Mouse (Mus musculus) erythroblast, embryonic 14.5 days (primary cell): ENCODE data around the gene Gm14851. TPM values are rescaled to one million over a fixed set of nuclear protein-coding genes. Genes with fewer than 3 reads are reported as not detected.
"Not testable (repeated sequence)": the region's sequence is repeated elsewhere in the genome, so short reads cannot be mapped to it uniquely, and the experiment has no call there.

Source experiments
- H3K27me3 ChIP-seq: 2 replicates; pipeline ENCODE4 v1.6.1; 2012; ENCODE audit warnings: inconsistent platforms; ENCODE audit not compliant: control insufficient read depth
- H3K36me3 ChIP-seq: 2 replicates; pipeline ENCODE4 v1.6.1; 2012; ENCODE audit warnings: mild to moderate bottlenecking, inconsistent platforms; ENCODE audit not compliant: control insufficient read depth
- H3K4me1 ChIP-seq: 2 replicates; pipeline ENCODE4 v1.6.1; 2012; ENCODE audit warnings: inconsistent platforms; ENCODE audit not compliant: control insufficient read depth
- H3K4me3 ChIP-seq: replicated peaks from 2 replicates; pipeline ENCODE3; 2012; ENCODE audit warnings: moderate library complexity, mild to moderate bottlenecking, inconsistent platforms
- H3K9me3 ChIP-seq: 2 replicates; pipeline ENCODE4 v1.6.1; 2012; ENCODE audit warnings: low read length, inconsistent platforms, mixed read lengths; ENCODE audit not compliant: control insufficient read depth
- GATA1 ChIP-seq: IDR thresholded peaks from 2 replicates; pipeline ENCODE4 v1.6.1; 2012; ENCODE audit warnings: low read length, inconsistent platforms, mixed read lengths
- TAL1 ChIP-seq: IDR thresholded peaks from 3 replicates; pipeline ENCODE4 v1.6.1; 2012; ENCODE audit warnings: low read length, inconsistent platforms, mixed read lengths
- polyA plus RNA-seq: library from polyadenylated mRNA; stranded (reverse); fragments of >175 nt; gene quantifications from 2 replicates; pipeline ENCODE4 v1.2.3, GENCODE M21; 2012

Gm14851 gene
- polyA plus RNA-seq: not detected in 2 replicates

DNA sequence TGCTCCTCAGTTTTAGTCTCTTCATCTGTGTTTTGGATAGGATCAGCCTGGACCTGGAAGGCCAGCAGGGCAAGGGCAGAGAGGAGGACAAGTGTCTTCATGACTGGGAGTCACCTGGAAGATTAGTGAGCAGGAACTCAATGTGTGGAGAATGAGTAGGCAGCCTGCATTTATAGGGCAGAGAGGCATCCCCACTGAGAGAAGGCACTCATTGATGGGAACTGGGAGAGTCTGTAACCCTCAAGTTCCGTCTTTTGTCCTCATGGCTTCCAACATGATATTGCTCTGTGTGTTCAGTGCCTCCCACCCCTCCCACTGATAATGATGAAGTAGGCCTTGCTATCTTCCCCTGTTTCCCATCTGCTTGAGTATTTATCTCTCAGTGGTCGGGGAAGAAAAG is at the start of gene Gm14851:
TSS of gene Gm14851 (minus strand) at position 101 of the 400 bp plus-strand sequence.
- H3K4me1 ChIP-seq, H3K36me3 ChIP-seq, H3K27me3 ChIP-seq, H3K9me3 ChIP-seq, H3K4me3 ChIP-seq: not testable (repeated sequence)

DNA sequence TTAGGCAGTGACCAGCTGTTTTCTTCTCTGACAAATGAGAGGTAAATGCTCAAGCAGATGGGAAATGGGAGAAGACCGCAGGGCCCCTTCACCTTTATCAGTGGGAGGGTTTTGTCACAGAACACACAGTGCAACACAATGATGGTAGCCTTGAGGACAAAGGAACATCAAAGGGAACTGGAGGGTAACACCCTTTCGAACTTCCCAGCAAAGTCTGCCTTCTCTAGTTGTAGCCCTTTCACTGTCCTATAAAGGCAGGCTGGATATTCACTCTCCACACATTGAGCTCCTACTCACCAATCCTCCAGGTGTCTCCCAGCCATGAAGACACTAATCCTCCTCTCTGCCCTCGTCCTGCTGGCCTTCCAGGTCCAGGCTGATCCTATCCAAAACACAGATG is 38.5 kb upstream of the Gm14851 start, which contains the start of gene Defa30:
TSS of gene Defa30 (plus strand) at position 301 of the 400 bp plus-strand sequence.
- H3K4me3 ChIP-seq, H3K9me3 ChIP-seq, H3K36me3 ChIP-seq, H3K4me1 ChIP-seq, H3K27me3 ChIP-seq: not testable (repeated sequence)

- H3K4me3 ChIP-seq: no peak overlapping the region
- H3K36me3 ChIP-seq: no peaks in the 10 kb centered on the region
- TF ChIP-seq TAL1: no peak
- no peak for TF ChIP-seq GATA1
- no peaks in the 10 kb centered on the region for H3K4me1 ChIP-seq
- H3K27me3 ChIP-seq: no peaks in the 10 kb centered on the region
- H3K9me3 ChIP-seq: peaks cover 2% of the 10 kb centered on the region; the same call in 1 of the 2 replicates
Measured at GRCm38 (mm10) chr8:21093106-21093505, 2.7 kb downstream of the Gm14851 start.

DNA sequence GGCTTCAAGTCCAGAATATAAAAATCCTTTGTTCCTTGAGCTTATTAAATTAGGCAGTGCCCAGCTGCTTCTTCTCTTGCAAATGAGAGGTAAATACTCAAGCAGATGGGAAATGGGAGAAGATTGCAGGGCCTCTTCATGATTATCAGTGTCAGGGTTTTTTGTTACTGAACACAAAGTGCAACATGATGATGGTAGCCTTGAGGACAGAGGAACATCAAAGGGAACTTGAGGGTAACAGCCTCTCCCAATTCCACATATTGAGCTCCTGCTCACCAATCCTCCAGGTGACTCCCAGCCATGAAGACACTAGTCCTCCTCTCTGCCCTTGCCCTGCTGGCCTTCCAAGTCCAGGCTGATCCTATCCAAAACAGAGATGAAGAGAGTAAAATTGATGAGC is 11.7 kb downstream of the Gm14851 start, which contains the start of gene Defa25:
TSS of gene Defa25 (plus strand) at position 301 of the 400 bp plus-strand sequence.
- not testable (repeated sequence) for H3K27me3 ChIP-seq, H3K4me1 ChIP-seq, H3K36me3 ChIP-seq, H3K4me3 ChIP-seq, H3K9me3 ChIP-seq

- H3K27me3 ChIP-seq, H3K4me3 ChIP-seq, H3K9me3 ChIP-seq, H3K36me3 ChIP-seq, H3K4me1 ChIP-seq: not testable (repeated sequence)
Measured at GRCm38 (mm10) chr8:21064738-21065137, 31.1 kb downstream of the Gm14851 start, which contains the start of gene Defa35. Defa35 (plus strand) TSS chr8:21065038.

DNA sequence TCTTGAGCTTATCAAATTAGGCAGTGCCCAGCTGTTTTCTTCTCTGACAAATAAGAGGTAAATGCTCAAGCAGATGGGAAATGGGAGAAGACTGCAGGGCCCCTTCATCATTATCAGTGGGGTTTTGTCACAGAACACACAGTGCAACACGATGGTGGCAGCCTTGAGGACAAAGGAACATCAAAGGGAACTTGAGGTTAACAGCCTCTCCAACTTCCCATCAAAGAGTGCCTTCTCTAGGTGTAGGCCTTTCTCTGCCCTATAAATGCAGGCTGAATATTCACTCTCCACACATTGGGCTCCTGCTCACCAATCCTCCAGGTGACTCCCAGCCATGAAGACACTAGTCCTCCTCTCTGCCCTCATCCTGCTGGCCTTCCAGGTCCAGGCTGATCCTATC is 41.1 kb downstream of the Gm14851 start, which contains the start of gene Defa23:
TSS of gene Defa23 (plus strand) at position 301 of the 400 bp plus-strand sequence.
- H3K9me3 ChIP-seq, H3K4me1 ChIP-seq, H3K36me3 ChIP-seq, H3K27me3 ChIP-seq, H3K4me3 ChIP-seq: not testable (repeated sequence)

Other genes with a start within 250 kb of the Gm14851 start
- not detected in 2 replicates for gene Defb33, start 203.4 kb downstream of the Gm14851 start, polyA plus RNA-seq
- gene Gm15056, start 193.4 kb downstream of the Gm14851 start, polyA plus RNA-seq: not detected in 2 replicates
- gene Gm6040, start 174.0 kb downstream of the Gm14851 start, polyA plus RNA-seq: not detected in 2 replicates
- not detected in 2 replicates for gene AY761185, start 151.3 kb downstream of the Gm14851 start, polyA plus RNA-seq
- not detected in 2 replicates for gene Defa21, start 70.5 kb downstream of the Gm14851 start, polyA plus RNA-seq
- not detected in 2 replicates for gene Defa23, start 41.0 kb downstream of the Gm14851 start, polyA plus RNA-seq
- gene Defa35, start 31.0 kb downstream of the Gm14851 start, polyA plus RNA-seq: not detected in 2 replicates
- gene Defa25, start 11.6 kb downstream of the Gm14851 start, polyA plus RNA-seq: not detected in 2 replicates
- not detected in 2 replicates for gene Defa30, start 38.6 kb upstream of the Gm14851 start, polyA plus RNA-seq
- gene Defa22, start 66.2 kb upstream of the Gm14851 start, polyA plus RNA-seq: not detected in 2 replicates
- not detected in 2 replicates for gene Defa31, start 95.6 kb upstream of the Gm14851 start, polyA plus RNA-seq
- not detected in 2 replicates for gene Gm15293, start 105.5 kb upstream of the Gm14851 start, polyA plus RNA-seq
- gene Gm15292, start 153.7 kb upstream of the Gm14851 start, polyA plus RNA-seq: not detected in 2 replicates
- not detected in 2 replicates for gene Defa27, start 219.5 kb upstream of the Gm14851 start, polyA plus RNA-seq
- not detected in 2 replicates for gene Defa29, start 231.0 kb upstream of the Gm14851 start, polyA plus RNA-seq